Mouse (Mus musculus): ENCODE results near the gene Sdk1.

DNA sequence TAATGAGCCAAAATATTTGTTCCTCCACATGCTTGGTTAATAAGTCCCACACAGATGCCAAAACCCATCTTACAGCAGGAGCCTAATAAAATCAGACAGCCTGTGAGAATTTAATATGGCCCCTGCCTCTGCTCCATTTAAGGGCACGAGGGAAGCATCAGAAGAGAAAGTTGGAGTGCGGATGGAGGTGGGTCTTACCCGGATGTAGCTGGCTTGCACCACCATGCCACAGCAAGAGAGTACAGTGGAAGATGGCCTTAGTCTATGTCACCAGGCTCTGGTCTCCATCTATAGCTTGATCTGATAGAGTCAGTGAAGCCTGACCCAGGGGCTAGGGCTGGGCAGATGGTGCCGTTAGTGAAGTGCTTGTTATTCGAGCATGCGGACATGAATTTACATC, 1014.9 kb downstream of the Sdk1 start:
- no peak for TF ChIP-seq POLR2A (IDR thresholded peaks at IDR 0.05; ENCODE audit: insufficient read depth, low read length)
- no peak for TF ChIP-seq CTCF (IDR thresholded peaks at IDR 0.05; ENCODE audit: low read depth, low read length)
- TF ChIP-seq EP300 (IDR thresholded peaks at IDR 0.05; ENCODE audit: insufficient read depth, low read depth, low read length): no peak
